Mouse (Mus musculus): ENCODE measurements at regions not wholly inside any gene's neighbourhood (a gene's known extent, or its start where the extent isn't known, plus 50 kb on each side); places are given as distances from the start of the nearest gene placed in this dataset.

- Histone ChIP-seq H3K27me3 (no peaks in the 10 kb centered on the region), H3K9ac (no peak overlapping the region), H3K4me1 (no peaks in the 10 kb centered on the region), H3K27ac (no peak overlapping the region), H3K36me3 (no peaks in the 10 kb centered on the region), H3K4me2 (replicated peaks) (no peak overlapping the region), H3K4me3 (no peak overlapping the region), H3K9me3 (no peaks in the 10 kb centered on the region)
- ATAC-seq (ENCODE audit: insufficient number of reproducible peaks, insufficient read depth, low FRiP score, low TSS enrichment) = no peak
- WGBS = 80% methylated on average over 9 of the region's 9 CpGs
Observed at GRCm38 (mm10) chr11:114281846-114282245, 215.0 kb upstream of the Sdk2 start.

- no peak for ATAC-seq (ENCODE audit: insufficient number of reproducible peaks, insufficient read depth, low FRiP score, low TSS enrichment)
- Histone ChIP-seq H3K9me3 (no peaks in the 10 kb centered on the region), H3K4me2 (replicated peaks) (no peak overlapping the region), H3K9ac (no peak overlapping the region), H3K36me3 (no peaks in the 10 kb centered on the region), H3K27me3 (no peaks in the 10 kb centered on the region), H3K27ac (no peak overlapping the region), H3K4me3 (no peak overlapping the region), H3K4me1 (no peaks in the 10 kb centered on the region)
- WGBS = 87% methylated on average over 14 of the region's 14 CpGs
Observed at GRCm38 (mm10) chr11:114281041-114281695, 214.3 kb upstream of the Sdk2 start.

DNA sequence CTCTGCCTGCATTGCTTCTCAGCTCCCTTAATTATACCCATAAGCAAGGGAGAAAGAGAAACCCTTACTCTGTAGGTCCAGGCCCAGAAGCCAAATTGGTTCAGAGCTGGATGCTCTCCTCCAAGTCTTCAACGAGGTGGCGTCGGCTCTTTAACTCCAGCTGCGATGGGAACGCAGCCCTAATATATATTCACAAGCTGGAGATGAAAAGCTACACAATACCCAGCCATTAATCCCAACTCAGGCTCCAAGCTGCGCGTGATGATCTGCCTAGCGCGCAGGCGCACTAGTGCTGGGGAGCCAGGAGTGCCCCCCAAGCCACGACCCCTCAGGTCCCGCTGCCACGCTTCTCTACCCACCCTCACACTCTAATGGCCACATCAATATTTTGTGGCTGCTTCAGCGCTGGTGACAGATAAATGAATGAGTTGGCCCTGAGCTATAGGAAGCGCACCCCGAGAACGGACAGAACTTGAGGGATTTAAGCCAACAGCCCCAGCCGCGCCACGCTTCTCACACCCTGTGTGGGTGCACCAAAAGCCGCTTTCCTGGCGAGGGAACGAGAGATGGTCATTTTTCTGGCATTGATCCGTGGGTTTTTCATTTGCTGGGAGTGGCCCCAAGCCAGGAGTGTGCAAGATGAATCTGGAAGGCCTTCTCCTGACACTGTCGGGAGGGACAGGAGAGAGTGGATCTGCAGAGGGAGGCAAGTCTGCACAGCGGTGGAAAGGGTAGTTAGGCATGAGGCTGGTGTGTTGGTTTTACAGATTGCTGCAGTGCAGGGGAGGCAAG, 210.9 kb upstream of the Sdk2 start:
- Histone ChIP-seq H3K9ac (no peak overlapping the region), H3K4me2 (replicated peaks) (no peak overlapping the region), H3K27me3 (no peaks in the 10 kb centered on the region), H3K4me1 (no peaks in the 10 kb centered on the region), H3K4me3 (no peak overlapping the region), H3K9me3 (no peaks in the 10 kb centered on the region), H3K36me3 (no peaks in the 10 kb centered on the region), H3K27ac (no peak overlapping the region)
- 89% methylated on average over 26 of the region's 26 CpGs for WGBS
- ATAC-seq (ENCODE audit: insufficient number of reproducible peaks, insufficient read depth, low FRiP score, low TSS enrichment) = no peak

DNA sequence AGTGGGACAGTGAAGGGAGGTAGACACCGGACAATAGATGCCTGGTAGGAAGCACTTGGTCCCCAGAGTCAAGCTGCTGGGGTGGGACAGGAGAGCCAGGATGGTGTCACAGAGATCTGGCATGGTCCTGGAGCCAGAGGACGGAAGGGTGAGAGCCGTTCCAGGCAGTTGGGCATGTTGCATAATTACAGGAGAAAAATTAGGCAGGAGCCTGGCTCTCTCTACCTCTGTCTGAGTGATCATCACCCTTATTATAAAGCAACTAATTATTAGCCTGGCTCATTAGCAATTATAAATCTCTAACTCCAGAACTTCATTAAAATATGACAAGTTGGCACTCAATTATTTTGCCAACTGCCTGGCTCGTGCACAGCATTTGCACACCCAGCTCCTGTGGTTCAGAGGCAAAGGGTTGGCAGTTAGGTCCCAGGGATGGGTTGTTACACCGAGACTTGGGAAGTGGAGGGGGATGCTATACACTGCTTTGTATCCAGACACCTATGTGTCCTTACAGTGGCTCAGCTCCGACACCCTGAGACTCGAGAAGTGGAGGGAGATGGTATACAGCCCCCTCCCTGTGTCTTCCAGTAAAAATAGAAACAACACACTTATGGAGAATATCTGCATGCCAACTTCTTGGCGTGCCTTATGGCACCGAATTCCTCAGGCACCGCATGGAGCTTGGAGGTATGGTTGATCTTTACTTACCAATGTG, 203.7 kb upstream of the Sdk2 start:
- 86% methylated on average over 10 of the region's 10 CpGs for WGBS

GRCm38 (mm10) chr11:114261959-114262358, 195.1 kb upstream of the Sdk2 start:
- H3K4me1 ChIP-seq = no peaks in the 10 kb centered on the region
- no peaks in the 10 kb centered on the region for H3K27me3 ChIP-seq
- no peak overlapping the region for H3K4me2 ChIP-seq (replicated peaks)
- 47% methylated on average over 4 of the region's 4 CpGs for WGBS
- no peaks in the 10 kb centered on the region for H3K36me3 ChIP-seq
- H3K9ac ChIP-seq = no peak overlapping the region
- no peak overlapping the region for H3K27ac ChIP-seq
- ATAC-seq (ENCODE audit: insufficient number of reproducible peaks, insufficient read depth, low FRiP score, low TSS enrichment) = no peak
- no peaks in the 10 kb centered on the region for H3K9me3 ChIP-seq
- no peak overlapping the region for H3K4me3 ChIP-seq

More for the DNA sequence above, 203.7 kb upstream of the Sdk2 start:
- Histone ChIP-seq H3K4me2 (replicated peaks) (no peak overlapping the region), H3K4me3 (no peak overlapping the region), H3K4me1 (no peaks in the 10 kb centered on the region), H3K27me3 (no peaks in the 10 kb centered on the region), H3K9ac (no peak overlapping the region), H3K36me3 (no peaks in the 10 kb centered on the region), H3K9me3 (no peaks in the 10 kb centered on the region), H3K27ac (no peak overlapping the region)
- no peak for ATAC-seq (ENCODE audit: insufficient number of reproducible peaks, insufficient read depth, low FRiP score, low TSS enrichment)

GRCm38 (mm10) chr11:114258218-114258617, 191.4 kb upstream of the Sdk2 start:
- no peaks in the 10 kb centered on the region for H3K36me3 ChIP-seq
- no peak overlapping the region for H3K4me3 ChIP-seq
- 92% methylated on average over 9 of the region's 9 CpGs for WGBS
- no peak for ATAC-seq (ENCODE audit: insufficient number of reproducible peaks, insufficient read depth, low FRiP score, low TSS enrichment)
- H3K27ac ChIP-seq = no peak overlapping the region
- H3K4me2 ChIP-seq (replicated peaks) = no peak overlapping the region
- H3K9ac ChIP-seq = no peak overlapping the region
- H3K9me3 ChIP-seq = no peaks in the 10 kb centered on the region
- no peaks in the 10 kb centered on the region for H3K27me3 ChIP-seq
- peaks cover 6% of the 10 kb centered on the region; the same call in 1 of the 2 replicates for H3K4me1 ChIP-seq

- H3K4me2 ChIP-seq (replicated peaks) = no peak overlapping the region
- H3K36me3 ChIP-seq = no peaks in the 10 kb centered on the region
- H3K4me3 ChIP-seq = no peak overlapping the region
- H3K27me3 ChIP-seq = no peaks in the 10 kb centered on the region
- H3K4me1 ChIP-seq = peaks cover 10% of the 10 kb centered on the region
- H3K27ac ChIP-seq = no peak overlapping the region
- 61% methylated on average over 6 of the region's 6 CpGs for WGBS
- no peak overlapping the region for H3K9ac ChIP-seq
- no peaks in the 10 kb centered on the region for H3K9me3 ChIP-seq
- no peak for ATAC-seq (ENCODE audit: insufficient number of reproducible peaks, insufficient read depth, low FRiP score, low TSS enrichment)
Observed at GRCm38 (mm10) chr11:114257756-114258155, 190.9 kb upstream of the Sdk2 start.

DNA sequence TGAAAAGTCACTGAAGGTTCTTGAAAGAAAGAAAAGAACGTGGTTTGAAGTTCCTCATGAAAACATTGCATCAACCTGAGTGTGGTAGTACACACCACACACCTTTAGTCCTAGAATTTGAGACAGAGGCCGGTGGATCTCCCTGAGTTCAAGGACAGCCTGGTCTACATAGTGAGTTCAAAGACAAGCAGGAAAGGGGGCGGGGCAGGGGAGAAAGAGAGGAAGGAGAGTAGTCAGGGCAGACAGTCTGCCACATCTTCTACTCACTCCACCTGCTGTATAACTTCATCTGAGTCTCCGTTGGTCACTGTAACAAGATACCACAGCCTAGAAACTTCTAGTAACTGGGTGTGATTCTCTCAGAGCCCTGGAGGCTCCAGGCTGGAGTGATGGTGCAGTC, 190.2 kb upstream of the Sdk2 start:
- WGBS = 74% methylated on average over 4 of the region's 4 CpGs
- Histone ChIP-seq H3K9me3 (no peaks in the 10 kb centered on the region), H3K36me3 (no peaks in the 10 kb centered on the region), H3K4me2 (replicated peaks) (no peak overlapping the region), H3K4me1 (peaks cover 13% of the 10 kb centered on the region), H3K4me3 (no peak overlapping the region), H3K27ac (no peak overlapping the region), H3K9ac (no peak overlapping the region), H3K27me3 (no peaks in the 10 kb centered on the region)
- no peak for ATAC-seq (ENCODE audit: insufficient number of reproducible peaks, insufficient read depth, low FRiP score, low TSS enrichment)

- Histone ChIP-seq H3K36me3 (no peaks in the 10 kb centered on the region), H3K4me2 (replicated peaks) (no peak overlapping the region), H3K9ac (no peak overlapping the region), H3K27ac (no peak overlapping the region), H3K27me3 (no peaks in the 10 kb centered on the region), H3K4me3 (no peak overlapping the region), H3K9me3 (no peaks in the 10 kb centered on the region), H3K4me1 (peaks cover 13% of the 10 kb centered on the region)
- WGBS = 83% methylated on average over 1 of the region's 1 CpGs
- no peak for ATAC-seq (ENCODE audit: insufficient number of reproducible peaks, insufficient read depth, low FRiP score, low TSS enrichment)
Observed at GRCm38 (mm10) chr11:114254344-114254743, 187.5 kb upstream of the Sdk2 start.

- Histone ChIP-seq H3K4me3 (no peak overlapping the region), H3K27ac (no peak overlapping the region), H3K27me3 (no peaks in the 10 kb centered on the region), H3K36me3 (no peaks in the 10 kb centered on the region), H3K9me3 (no peaks in the 10 kb centered on the region), H3K9ac (no peak overlapping the region), H3K4me2 (replicated peaks) (no peak overlapping the region), H3K4me1 (peaks cover 13% of the 10 kb centered on the region)
- WGBS = 67% methylated on average over 7 of the region's 7 CpGs
- ATAC-seq (ENCODE audit: insufficient number of reproducible peaks, insufficient read depth, low FRiP score, low TSS enrichment) = no peak
Observed at GRCm38 (mm10) chr11:114251614-114252013, 184.8 kb upstream of the Sdk2 start.

- ATAC-seq (ENCODE audit: insufficient number of reproducible peaks, insufficient read depth, low FRiP score, low TSS enrichment) = no peak
- Histone ChIP-seq H3K9ac (no peak overlapping the region), H3K27ac (no peak overlapping the region), H3K9me3 (no peaks in the 10 kb centered on the region), H3K36me3 (no peaks in the 10 kb centered on the region), H3K4me1 (peaks cover 13% of the 10 kb centered on the region), H3K4me2 (replicated peaks) (no peak overlapping the region), H3K27me3 (no peaks in the 10 kb centered on the region), H3K4me3 (no peak overlapping the region)
- 76% methylated on average over 7 of the region's 7 CpGs for WGBS
Observed at GRCm38 (mm10) chr11:114249215-114249614, 182.4 kb upstream of the Sdk2 start.

Data from embryonic facial prominence, embryonic 12.5 days (tissue).